Mouse (Mus musculus) midbrain, embryonic 14.5 days (tissue): ENCODE measurements around the gene Xpo1. TPM values are rescaled to one million over a fixed set of nuclear protein-coding genes. Genes with fewer than 3 reads are reported as not detected.

Experiments
- ATAC-seq: fragments of 200-750 bp; cut with Nextera tagmentation; 2 replicates; pipeline ENCODE4 v1.8.0; 2017; ENCODE audit warnings: moderate number of reproducible peaks, moderate library complexity; ENCODE audit not compliant: low FRiP score, low TSS enrichment
- DNase-seq: peaks from one replicate; pipeline ENCODE4 v3.0.0-alpha.2; 2015
- H3K27ac ChIP-seq: fragments of 300-500 bp; sonication (generic); replicated peaks from 2 replicates; pipeline ENCODE4 v1.5.1; 2014; ENCODE audit warnings: mild to moderate bottlenecking, low read depth, low read length, moderate library complexity
- H3K27me3 ChIP-seq: fragments of 300-500 bp; sonication (generic); 2 replicates; pipeline ENCODE4 v1.6.1; 2014; ENCODE audit warnings: low read length, control low read depth, mixed read lengths; ENCODE audit not compliant: control insufficient read depth, insufficient read depth
- H3K36me3 ChIP-seq: fragments of 300-500 bp; sonication (generic); 2 replicates; pipeline ENCODE4 v1.6.1; 2014; ENCODE audit warnings: low read length, control low read depth; ENCODE audit not compliant: control insufficient read depth, insufficient read depth
- H3K4me1 ChIP-seq: fragments of 300-500 bp; sonication (generic); 2 replicates; pipeline ENCODE4 v1.6.1; 2014; ENCODE audit warnings: mild to moderate bottlenecking, antibody characterized with exemption, low read length, control low read depth; ENCODE audit not compliant: control insufficient read depth, insufficient read depth
- H3K4me2 ChIP-seq: fragments of 300-500 bp; sonication (generic); 2 replicates; pipeline ENCODE4 v1.6.1; 2014; ENCODE audit warnings: mild to moderate bottlenecking, low read length, moderate library complexity
- H3K4me3 ChIP-seq: fragments of 300-500 bp; sonication (generic); replicated peaks from 2 replicates; pipeline ENCODE4 v1.5.1; 2014; ENCODE audit warnings: low read depth, low read length
- H3K9ac ChIP-seq: fragments of 300-500 bp; sonication (generic); replicated peaks from 2 replicates; pipeline ENCODE4 v1.6.1; 2014; ENCODE audit warnings: mild to moderate bottlenecking, low read length, moderate library complexity
- H3K9me3 ChIP-seq: fragments of 300-500 bp; sonication (generic); 2 replicates; pipeline ENCODE4 v1.6.1; 2016; ENCODE audit warnings: low read length, control low read depth, mixed read lengths; ENCODE audit not compliant: control insufficient read depth
- WGBS: fragments of 180-500 bp; shearing (Covaris S2); extraction: QIAGEN DNeasy Blood & Tissue Kit; methylation state at CpG from one replicate; pipeline ENCODE4 v1.1.7; 2014; 5-methylcytosine and 5-hydroxymethylcytosine counted together
- polyA plus RNA-seq: library from polyadenylated mRNA; unstranded; fragments of >200 nt; fragmentation: Nextera tagmentation; extraction: Ambion mirVana; gene quantifications from 2 replicates; pipeline ENCODE4 v1.2.1, GENCODE M21; 2014

Xpo1 gene
- polyA plus RNA-seq, result 69.0 and 110 TPM in 2 replicates

DNA sequence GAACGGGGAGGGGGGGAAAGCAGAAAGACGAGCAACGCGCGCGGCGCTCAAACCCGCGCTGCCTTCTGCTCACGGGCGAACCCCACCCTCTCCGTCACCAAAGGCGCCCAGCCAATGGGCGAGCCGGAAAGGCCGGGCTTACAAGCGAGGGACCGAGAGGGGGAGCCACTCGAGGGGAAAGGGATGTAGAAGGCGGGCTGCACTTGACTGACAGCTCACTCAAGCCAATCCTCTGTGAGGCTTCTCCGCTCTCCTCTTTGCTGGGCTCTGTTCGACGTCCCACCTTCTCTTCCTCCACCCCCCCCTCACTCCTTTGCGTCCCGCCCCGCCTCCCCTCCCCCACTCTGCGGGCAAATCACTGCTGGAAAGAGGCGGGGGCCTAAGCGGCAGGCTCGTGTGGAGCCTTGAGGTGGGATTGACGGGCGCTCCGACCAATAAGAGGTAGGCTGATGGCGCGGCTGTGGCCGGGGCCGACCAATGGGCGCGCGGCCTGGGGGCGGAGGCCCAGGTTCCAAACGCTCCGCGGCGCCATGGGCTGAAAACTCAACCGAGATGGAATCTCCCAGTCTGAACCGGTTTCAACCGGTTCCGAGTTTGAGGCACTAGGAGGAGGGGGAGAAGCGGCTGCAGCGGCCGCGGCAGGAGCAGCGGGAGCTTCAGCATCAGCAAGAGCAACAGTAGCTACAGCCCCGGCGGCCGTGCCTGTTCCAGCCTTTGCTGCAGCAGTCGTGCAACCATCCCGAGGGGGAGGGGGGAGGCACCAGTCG is at the start of gene Xpo1:
Xpo1 (plus strand) TSS at position 615 of the 767 bp plus-strand sequence.
- ATAC-seq (peak; percentile 98), DNase-seq (peak; percentile 100)
- WGBS, result under 1% methylated on average over 60 of the region's 60 CpGs
- H3K4me1 ChIP-seq, result 0 out of 2 replicates have a peak, but pooled peaks cover 7% of the 10 kb centered on the region
- peak within 1 kb of the TSS; percentile 73 for H3K4me2 ChIP-seq
- no peaks in the 10 kb centered on the region for H3K27me3 ChIP-seq
- peak within 1 kb of the TSS; percentile 100 for H3K27ac ChIP-seq
- H3K4me3 ChIP-seq, result peak within 1 kb of the TSS; percentile 92
- H3K9me3 ChIP-seq, result no peaks in the 10 kb centered on the region
- H3K36me3 ChIP-seq, result no peaks in the 10 kb centered on the region
- peak within 1 kb of the TSS; percentile 96 for H3K9ac ChIP-seq

DNA sequence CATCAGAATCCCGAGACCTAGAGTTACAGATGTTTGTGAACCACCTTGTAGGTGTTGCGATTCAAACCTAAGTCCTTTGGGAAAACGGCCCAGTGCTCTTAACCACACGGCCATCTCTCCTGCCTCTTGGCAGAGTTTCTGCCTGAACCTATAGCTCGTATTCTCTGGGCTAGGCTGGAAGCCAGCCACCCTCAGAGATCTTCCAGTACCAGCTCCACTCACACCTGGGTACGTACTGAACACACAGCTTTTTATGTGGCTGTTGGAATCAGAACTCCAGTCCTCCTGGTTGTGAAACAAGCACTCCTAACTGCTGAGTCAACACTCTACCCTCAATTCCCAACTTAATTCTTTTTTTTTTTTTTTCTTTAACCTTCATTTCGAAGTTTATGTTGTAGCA is 46.1 kb upstream of the Xpo1 start:
- DNase-seq (no peak), ATAC-seq (no peak)
- WGBS, result 91% methylated on average over 7 of the region's 7 CpGs
- no peaks in the 10 kb centered on the region for H3K9me3 ChIP-seq
- no peak overlapping the region for H3K4me2 ChIP-seq
- no peak overlapping the region for H3K9ac ChIP-seq
- H3K27me3 ChIP-seq, result no peaks in the 10 kb centered on the region
- no peaks in the 10 kb centered on the region for H3K36me3 ChIP-seq
- H3K27ac ChIP-seq, result no peak overlapping the region
- peaks cover 6% of the 10 kb centered on the region; the same call in 1 of the 2 replicates for H3K4me1 ChIP-seq
- no peak overlapping the region for H3K4me3 ChIP-seq

DNA sequence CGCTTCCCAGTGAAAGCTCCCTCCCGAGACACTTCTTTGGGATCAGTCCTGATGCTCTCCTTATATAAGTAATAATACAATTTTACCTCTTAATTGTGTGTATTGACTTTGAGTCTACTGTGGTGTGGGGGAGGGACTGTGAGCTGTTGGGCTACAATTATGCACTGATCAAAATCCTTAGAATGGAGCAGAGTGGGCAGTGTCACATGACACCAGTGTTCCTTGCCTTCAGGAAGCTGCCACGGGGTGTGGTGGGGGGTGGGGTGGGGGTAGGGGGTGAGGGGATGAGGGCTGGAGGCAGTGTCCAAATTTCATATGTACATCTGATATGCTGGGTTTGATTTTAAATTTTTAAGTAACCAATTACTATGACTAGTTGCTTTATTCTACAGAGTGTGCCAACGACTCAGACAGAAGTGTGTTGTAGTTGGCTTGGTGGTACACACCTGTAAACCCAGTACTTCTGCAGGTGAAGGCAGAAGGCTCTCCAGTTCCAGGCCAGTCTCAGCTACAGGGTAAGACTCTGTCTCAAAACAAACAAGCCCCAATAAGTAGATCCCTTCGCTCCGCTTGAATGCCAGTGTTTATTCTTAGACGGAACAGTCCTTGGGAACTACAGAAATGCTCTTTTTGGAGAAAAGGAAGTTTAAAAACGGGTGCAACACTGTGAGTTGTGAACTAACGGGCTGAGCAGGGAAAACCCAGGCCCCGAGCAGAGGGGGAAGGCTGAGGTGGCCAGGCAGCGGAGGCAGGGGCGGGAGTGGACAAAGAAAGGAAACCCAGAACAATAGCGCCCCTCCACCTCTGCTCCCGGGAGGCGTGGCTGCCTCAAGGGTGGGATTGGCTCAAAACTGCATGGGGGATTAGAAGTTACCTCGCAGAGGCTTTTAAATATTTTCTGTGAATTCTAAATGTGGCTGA is 45.0 kb upstream of the Xpo1 start:
- H3K4me3 ChIP-seq, result peak overlapping the region; percentile 21; the same call in 1 of the 2 replicates
- DNase-seq (peak; percentile 71), ATAC-seq (peak; percentile 67; the same call in 1 of the 2 replicates)
- no peaks in the 10 kb centered on the region for H3K9me3 ChIP-seq
- WGBS, result 9% methylated on average over 16 of the region's 16 CpGs
- no peaks in the 10 kb centered on the region for H3K36me3 ChIP-seq
- peaks cover 6% of the 10 kb centered on the region; the same call in 1 of the 2 replicates for H3K4me1 ChIP-seq
- H3K27me3 ChIP-seq, result no peaks in the 10 kb centered on the region
- peak overlapping the region; percentile 42; the same call in 1 of the 2 replicates for H3K9ac ChIP-seq
- peak overlapping the region; percentile 22; the same call in 1 of the 2 replicates for H3K27ac ChIP-seq
- peak overlapping the region; percentile 48 for H3K4me2 ChIP-seq

DNA sequence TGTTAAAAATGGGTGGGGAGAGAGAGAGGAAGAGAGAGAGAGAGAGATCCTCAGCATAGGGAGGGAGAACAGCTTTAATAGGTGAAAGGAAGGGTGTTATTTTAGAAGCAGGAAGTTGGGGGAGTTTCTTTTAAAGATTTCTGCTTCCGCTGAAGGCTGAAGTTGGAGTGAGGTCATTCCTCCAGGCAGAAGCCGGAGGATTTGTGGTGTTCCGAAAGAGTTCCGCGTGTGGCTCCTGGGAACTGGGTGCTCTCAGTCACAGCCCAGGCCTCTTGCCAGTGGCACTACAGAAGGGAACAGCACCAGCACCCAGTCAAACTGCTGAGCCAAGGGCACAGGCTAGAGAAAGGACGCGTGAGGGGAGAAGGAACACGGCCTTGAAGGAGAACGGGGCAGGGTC is 38.4 kb upstream of the Xpo1 start:
- H3K27ac ChIP-seq, result no peak overlapping the region
- H3K9me3 ChIP-seq, result no peaks in the 10 kb centered on the region
- 94% methylated on average over 9 of the region's 9 CpGs for WGBS

DNA sequence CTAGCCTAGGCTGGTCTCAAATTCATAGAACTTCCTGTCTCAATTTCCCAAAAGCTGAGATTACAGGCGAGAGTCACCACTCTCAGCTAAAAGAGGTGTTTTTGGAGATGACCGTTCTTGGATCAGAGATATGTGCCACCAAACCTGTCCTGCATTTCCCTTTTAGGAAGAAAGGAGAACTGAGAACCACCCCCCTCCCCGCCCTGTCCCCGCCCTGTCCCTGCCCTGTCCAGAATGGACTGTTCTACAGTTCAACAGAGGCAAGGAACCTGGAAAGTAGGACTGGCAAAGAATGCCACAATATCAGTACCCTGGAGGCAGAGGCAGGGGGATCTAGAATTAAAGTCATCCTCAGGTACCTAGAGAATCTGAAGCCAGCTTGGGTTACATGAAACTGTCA is 19.8 kb upstream of the Xpo1 start:
- no peaks in the 10 kb centered on the region for H3K27me3 ChIP-seq
- H3K36me3 ChIP-seq, result no peaks in the 10 kb centered on the region
- ATAC-seq, result no peak
- no peak overlapping the region for H3K4me3 ChIP-seq
- no peak overlapping the region for H3K9ac ChIP-seq
- no peak overlapping the region for H3K27ac ChIP-seq
- no peak for DNase-seq
- H3K4me1 ChIP-seq, result no peaks in the 10 kb centered on the region
- H3K9me3 ChIP-seq, result no peaks in the 10 kb centered on the region
- no peak overlapping the region for H3K4me2 ChIP-seq
- WGBS, result 95% methylated on average over 4 of the region's 4 CpGs

More for the DNA sequence above, 38.4 kb upstream of the Xpo1 start:
- H3K9ac ChIP-seq, result no peak overlapping the region
- no peak overlapping the region for H3K4me3 ChIP-seq
- H3K36me3 ChIP-seq, result no peaks in the 10 kb centered on the region
- ATAC-seq, result no peak
- no peaks in the 10 kb centered on the region for H3K27me3 ChIP-seq
- no peak for DNase-seq
- H3K4me1 ChIP-seq, result no peaks in the 10 kb centered on the region
- H3K4me2 ChIP-seq, result no peak overlapping the region

DNA sequence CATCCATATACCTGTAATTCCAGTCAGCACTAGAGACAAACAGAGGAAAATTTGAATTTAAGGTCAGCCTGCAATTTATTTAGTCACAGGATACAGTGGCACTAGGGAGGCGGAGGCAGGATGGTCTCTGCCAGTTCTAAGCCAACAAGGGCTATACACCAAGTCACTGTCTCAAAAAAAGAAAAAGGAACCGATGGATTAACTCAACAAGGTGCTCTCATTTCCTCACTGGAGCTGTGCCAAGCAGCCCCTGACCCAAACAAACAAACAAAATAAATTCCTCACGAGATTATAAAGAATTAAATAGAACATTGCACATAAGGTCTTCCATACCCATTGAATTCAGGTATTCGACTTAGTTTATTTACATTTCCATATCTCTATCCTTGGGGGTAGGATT is 1.9 kb upstream of the Xpo1 start:
- 95% methylated on average over 4 of the region's 4 CpGs for WGBS
- ATAC-seq, result no peak
- no peaks in the 10 kb centered on the region for H3K36me3 ChIP-seq
- no peak overlapping the region for H3K9ac ChIP-seq
- no peak overlapping the region for H3K4me3 ChIP-seq
- H3K9me3 ChIP-seq, result no peaks in the 10 kb centered on the region
- no peak overlapping the region for H3K4me2 ChIP-seq
- no peak for DNase-seq
- H3K4me1 ChIP-seq, result 0 out of 2 replicates have a peak, but pooled peaks cover 4% of the 10 kb centered on the region
- no peak overlapping the region for H3K27ac ChIP-seq
- no peaks in the 10 kb centered on the region for H3K27me3 ChIP-seq

DNA sequence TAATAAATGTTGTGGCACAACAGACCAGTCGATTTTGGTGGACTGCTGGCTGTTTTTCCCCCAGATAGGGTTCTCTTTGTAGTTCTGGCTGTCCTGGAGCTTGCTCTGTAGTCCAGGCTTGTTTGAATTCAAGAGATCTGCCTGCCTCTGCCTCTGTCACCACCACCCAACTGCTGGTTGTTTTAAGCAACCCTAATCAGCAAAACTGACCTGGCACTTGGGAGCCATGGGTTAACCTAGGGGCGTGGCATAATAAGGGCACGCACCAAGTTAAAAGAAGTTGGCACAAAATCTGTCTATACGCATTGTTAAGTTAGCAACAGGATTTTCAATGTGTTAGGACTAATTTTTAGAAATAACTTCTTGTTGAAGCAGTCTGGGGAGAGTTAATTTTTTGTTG is 1.3 kb upstream of the Xpo1 start:
- H3K9ac ChIP-seq, result peak overlapping the region; percentile 69; the same call in 1 of the 2 replicates
- peak overlapping the region; percentile 92 for H3K27ac ChIP-seq
- H3K4me2 ChIP-seq, result peak overlapping the region; percentile 54
- H3K9me3 ChIP-seq, result no peaks in the 10 kb centered on the region
- no peaks in the 10 kb centered on the region for H3K36me3 ChIP-seq
- no peaks in the 10 kb centered on the region for H3K27me3 ChIP-seq
- WGBS, result 90% methylated on average over 4 of the region's 4 CpGs
- H3K4me1 ChIP-seq, result 0 out of 2 replicates have a peak, but pooled peaks cover 7% of the 10 kb centered on the region
- no peak for ATAC-seq
- DNase-seq, result peak; percentile 8
- peak overlapping the region; percentile 92 for H3K4me3 ChIP-seq

DNA sequence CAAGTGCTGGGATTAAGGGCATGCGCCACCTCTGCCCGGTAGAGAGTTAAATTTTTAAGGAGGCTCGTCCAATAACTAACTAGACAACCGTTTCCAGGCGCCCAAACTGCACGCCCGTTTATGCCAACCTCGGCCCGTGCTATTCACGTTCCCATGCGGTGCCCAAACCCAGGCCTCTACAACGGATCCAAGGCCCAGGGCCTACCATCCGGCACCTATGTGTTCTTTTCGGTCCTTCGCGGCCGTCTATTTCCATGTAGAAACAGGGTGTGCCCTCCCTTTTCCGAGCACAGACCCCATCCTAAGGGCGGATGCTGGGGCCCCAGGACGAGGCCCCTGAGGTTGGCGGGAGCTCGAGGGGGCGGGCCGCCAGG is 801 bp upstream of the Xpo1 start:
- H3K9me3 ChIP-seq, result no peaks in the 10 kb centered on the region
- peak overlapping the region; percentile 69 for H3K9ac ChIP-seq
- ATAC-seq (no peak), DNase-seq (no peak)
- H3K27me3 ChIP-seq, result no peaks in the 10 kb centered on the region
- H3K4me1 ChIP-seq, result 0 out of 2 replicates have a peak, but pooled peaks cover 7% of the 10 kb centered on the region
- 2% methylated on average over 24 of the region's 24 CpGs for WGBS
- H3K4me3 ChIP-seq, result peak overlapping the region; percentile 92
- peak overlapping the region; percentile 92 for H3K27ac ChIP-seq
- no peaks in the 10 kb centered on the region for H3K36me3 ChIP-seq
- H3K4me2 ChIP-seq, result peak overlapping the region; percentile 54
